Mouse (Mus musculus): ENCODE results near the gene Nat8f1.
"Not testable (repeated sequence)": the region's sequence is repeated elsewhere in the genome, so short reads cannot be mapped to it uniquely, and the experiment has no call there.

Gene Nat8f1

GRCm38 (mm10) chr6:85915539-85916513 lies at the start of gene Nat8f1:
Nat8f1 (minus strand) TSS chr6:85915687.
- DNase-seq (ENCODE audit: low read depth, low spot score), result peak; percentile 94

GRCm38 (mm10) chr6:85961101-85962091 lies 45.9 kb upstream of the Nat8f1 start, which contains the start of gene Dusp11:
Dusp11 (minus strand) TSS chr6:85961667.
- DNase-seq (ENCODE audit: low read depth, low spot score), result peak; percentile 95

- DNase-seq (ENCODE audit: low read depth, low spot score), result no peak
These were observed 42.1 kb upstream of the Nat8f1 start for GRCm38 (mm10) chr6:85957581-85957980.

- DNase-seq (ENCODE audit: low read depth, low spot score), result no peak
These were observed 33.1 kb upstream of the Nat8f1 start for GRCm38 (mm10) chr6:85948549-85948948.

- DNase-seq (ENCODE audit: low read depth, low spot score), result no peak
These were observed 27.0 kb upstream of the Nat8f1 start for GRCm38 (mm10) chr6:85942469-85942868.

- peak; percentile 16 for DNase-seq (ENCODE audit: low read depth, low spot score)
These were observed 23.2 kb upstream of the Nat8f1 start for GRCm38 (mm10) chr6:85938701-85939100.

- DNase-seq (ENCODE audit: low read depth, low spot score), result peak; percentile 78
These were observed 21.3 kb upstream of the Nat8f1 start for GRCm38 (mm10) chr6:85936508-85937465.

GRCm38 (mm10) chr6:85935646-85936045 lies 20.2 kb upstream of the Nat8f1 start:
- no peak for DNase-seq (ENCODE audit: low read depth, low spot score)

GRCm38 (mm10) chr6:85934047-85934446 lies 18.6 kb upstream of the Nat8f1 start:
- no peak for DNase-seq (ENCODE audit: low read depth, low spot score)

GRCm38 (mm10) chr6:85929312-85929711 lies 13.8 kb upstream of the Nat8f1 start:
- DNase-seq (ENCODE audit: low read depth, low spot score), result no peak

- no peak for DNase-seq (ENCODE audit: low read depth, low spot score)
These were observed 12.3 kb upstream of the Nat8f1 start for GRCm38 (mm10) chr6:85927476-85928464.

GRCm38 (mm10) chr6:85926709-85927108 lies 11.2 kb upstream of the Nat8f1 start:
- no peak for DNase-seq (ENCODE audit: low read depth, low spot score)

- DNase-seq (ENCODE audit: low read depth, low spot score), result no peak
These were observed 8.2 kb upstream of the Nat8f1 start for GRCm38 (mm10) chr6:85923643-85924042.

GRCm38 (mm10) chr6:85919401-85919800 lies 3.9 kb upstream of the Nat8f1 start:
- DNase-seq (ENCODE audit: low read depth, low spot score), result no peak

GRCm38 (mm10) chr6:85918341-85918740 lies 2.9 kb upstream of the Nat8f1 start:
- not testable (repeated sequence) for DNase-seq (ENCODE audit: low read depth, low spot score)

GRCm38 (mm10) chr6:85916596-85916995 lies 1.1 kb upstream of the Nat8f1 start:
- DNase-seq (ENCODE audit: low read depth, low spot score), result no peak

- no peak for DNase-seq (ENCODE audit: low read depth, low spot score)
These were observed 347 bp downstream of the Nat8f1 start for GRCm38 (mm10) chr6:85915141-85915538.

GRCm38 (mm10) chr6:85911587-85911986 lies 3.9 kb downstream of the Nat8f1 start, which contains the start of gene Tprkb:
Tprkb (plus strand) TSS chr6:85911865.
- DNase-seq (ENCODE audit: low read depth, low spot score), result no peak

- no peak for DNase-seq (ENCODE audit: low read depth, low spot score)
These were observed 5.8 kb downstream of the Nat8f1 start for GRCm38 (mm10) chr6:85909704-85910103.

Measured in CD4-positive helper T cell, adult 2 months (primary cell).